Mouse (Mus musculus) lung, postnatal 36 days (tissue): Measurements from ENCODE around the gene Fbxo21.

Source experiments
- DNase-seq: peaks from one replicate; pipeline ENCODE4 v3.0.0; 2022; ENCODE audit warnings: mixed read lengths

The Fbxo21 gene

DNA sequence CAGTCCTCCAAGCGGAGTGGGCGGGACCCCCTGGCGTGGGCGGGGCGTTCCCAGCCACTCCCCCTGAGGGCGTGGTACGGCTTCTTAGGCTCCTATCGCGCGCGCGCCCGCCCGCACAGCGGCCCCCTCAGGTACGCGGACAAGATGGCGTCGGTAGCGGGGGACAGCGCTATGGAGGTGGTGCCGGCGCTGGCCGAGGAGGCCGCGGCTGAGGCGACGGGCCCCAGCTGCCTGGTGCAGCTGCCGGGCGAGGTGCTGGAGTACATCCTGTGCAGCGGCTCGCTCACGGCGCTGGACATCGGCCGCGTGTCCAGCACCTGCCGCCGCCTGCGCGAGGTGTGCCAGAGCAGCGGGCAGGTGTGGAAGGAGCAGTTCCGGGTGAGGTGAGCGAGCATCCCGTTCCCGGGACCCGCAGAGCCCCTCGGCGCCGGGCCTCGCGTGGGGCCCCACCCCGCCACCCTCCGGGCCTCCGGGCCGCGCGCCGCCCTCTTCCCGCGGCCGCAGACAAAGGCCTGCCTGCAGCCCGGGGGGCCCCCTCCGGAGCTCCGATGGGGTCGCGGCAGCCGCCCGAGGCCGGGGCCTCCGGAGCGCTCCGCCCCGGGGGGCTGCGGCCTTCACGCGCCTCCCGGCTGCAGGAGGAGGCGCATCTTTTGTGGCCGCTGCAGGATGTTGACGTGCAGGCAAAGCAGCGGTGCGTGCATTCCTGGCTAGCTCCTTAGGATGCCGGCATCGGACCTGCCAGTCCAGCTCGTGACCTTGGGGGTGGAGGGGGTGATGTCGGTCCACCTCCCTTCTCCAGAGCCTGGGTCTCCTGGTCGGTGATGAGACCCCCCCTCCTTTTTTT, at the start of gene Fbxo21:
Gene Fbxo21 (plus strand): TSS at position 74 of the 844 bp plus-strand sequence.
- DNase-seq = peak; percentile 99

DNA sequence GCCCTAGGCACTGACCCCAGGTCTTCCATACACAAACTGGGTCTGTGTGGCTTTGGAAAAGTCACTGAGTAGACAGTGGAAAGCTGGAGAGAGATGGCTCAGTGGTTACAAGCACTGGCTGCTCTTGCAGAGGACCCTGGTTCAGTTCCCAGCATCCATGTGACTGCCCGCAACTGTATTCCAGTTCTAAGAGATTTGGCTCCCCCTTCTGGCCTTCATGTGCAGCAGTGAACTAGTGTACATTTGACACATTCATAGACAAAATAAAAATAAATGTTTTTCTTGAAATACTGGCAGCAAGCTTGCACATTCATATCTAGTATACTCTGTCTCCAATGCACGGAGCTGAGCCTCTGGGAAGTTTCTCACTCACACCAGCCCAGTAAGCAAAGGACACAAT, 48.0 kb upstream of the Fbxo21 start:
- DNase-seq = no peak

DNA sequence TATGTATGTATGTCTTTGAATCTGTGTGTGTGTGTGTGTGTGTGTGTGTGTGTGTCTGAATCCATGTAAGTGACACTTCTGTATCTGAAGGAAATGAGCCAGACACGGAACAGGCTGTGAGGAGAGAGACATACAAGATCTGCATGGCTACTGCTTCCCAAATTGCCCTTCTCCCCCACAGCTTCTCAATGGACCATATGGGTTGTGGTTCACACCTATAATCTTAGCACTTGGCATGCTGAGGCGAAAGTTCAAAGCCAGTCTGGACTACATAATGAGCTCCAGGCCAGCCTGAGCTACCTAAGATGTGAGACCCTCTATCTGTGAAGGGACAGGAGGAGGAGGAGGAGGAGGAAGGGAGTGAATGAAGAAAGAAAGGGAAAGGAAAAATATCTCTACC, 44.3 kb upstream of the Fbxo21 start:
- DNase-seq = no peak

DNA sequence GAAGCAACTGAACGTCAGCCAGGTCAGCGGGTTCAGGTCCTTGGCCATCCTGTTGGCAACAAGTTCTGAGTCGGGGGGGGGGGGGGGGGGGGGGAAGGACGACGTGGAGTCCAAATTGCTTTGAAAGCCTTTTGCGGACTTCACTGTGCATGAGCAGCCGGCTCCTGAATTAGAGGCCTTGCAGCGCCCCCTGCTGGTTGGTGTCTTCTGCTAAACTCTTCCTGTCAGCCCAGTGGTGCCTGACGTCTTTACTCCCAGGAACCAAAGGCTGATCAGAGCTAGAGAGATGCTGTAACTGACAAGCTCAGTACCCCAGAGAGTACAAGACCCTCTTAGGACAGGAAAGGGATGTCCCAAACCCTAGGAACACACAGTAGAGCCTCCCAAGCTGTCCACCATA, 43.7 kb upstream of the Fbxo21 start:
- DNase-seq = peak; percentile 83

DNA sequence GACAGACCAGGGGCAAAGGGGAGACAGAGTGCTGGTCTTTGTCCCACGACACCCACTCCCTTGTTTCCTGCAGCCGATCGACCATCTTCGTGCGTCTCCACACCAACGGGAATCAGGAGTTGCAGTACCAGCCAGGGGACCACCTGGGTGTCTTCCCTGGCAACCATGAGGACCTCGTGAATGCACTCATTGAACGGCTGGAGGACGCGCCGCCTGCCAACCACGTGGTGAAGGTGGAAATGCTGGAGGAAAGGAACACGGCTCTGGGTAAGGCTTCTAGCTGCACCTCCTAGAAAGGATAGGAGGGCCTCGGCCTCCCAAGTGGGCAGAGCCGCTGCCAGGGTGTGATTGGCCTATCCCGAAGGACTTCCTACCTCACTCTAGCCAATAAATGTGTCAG, 40.2 kb upstream of the Fbxo21 start:
- DNase-seq = no peak

- no peak for DNase-seq
Measured at GRCm38 (mm10) chr5:117937186-117937585, 39.3 kb upstream of the Fbxo21 start.

DNA sequence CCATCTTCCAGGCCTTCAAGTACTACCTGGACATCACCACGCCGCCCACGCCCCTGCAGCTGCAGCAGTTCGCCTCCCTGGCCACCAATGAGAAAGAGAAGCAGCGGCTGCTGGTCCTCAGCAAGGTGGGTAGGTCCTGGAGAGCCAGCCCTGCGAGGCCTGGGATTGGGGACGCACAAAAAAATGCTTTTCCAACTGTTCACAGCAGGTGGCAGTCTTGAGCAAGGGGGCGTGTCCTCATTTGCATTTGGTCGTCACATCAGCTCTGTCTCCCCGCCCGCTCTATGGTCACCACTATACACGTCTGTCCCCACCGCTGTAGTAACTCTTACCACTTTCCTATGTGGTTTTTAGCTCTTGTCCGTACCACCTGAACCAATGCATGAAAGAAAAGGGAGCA, 38.3 kb upstream of the Fbxo21 start:
- DNase-seq = peak; percentile 71

GRCm38 (mm10) chr5:117939402-117939801, 37.1 kb upstream of the Fbxo21 start:
- DNase-seq = no peak

DNA sequence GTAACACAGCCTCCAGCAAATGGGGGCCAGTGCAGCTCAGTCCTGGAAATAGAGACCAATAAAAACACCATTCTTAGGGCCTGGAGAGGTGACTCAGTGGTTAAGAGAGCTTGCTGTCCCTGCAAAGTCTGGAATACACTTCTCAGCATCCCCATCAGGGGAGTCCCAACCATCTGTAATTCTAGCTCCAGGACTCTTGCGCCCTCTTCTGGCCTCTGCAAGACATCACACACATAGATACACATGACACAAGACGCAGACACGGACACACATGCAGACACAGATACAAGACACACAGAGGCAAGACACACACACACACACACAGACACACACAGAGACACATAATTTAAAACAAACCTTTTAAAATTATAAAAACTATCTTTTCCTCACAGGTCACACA, 35.0 kb upstream of the Fbxo21 start:
- DNase-seq = no peak

DNA sequence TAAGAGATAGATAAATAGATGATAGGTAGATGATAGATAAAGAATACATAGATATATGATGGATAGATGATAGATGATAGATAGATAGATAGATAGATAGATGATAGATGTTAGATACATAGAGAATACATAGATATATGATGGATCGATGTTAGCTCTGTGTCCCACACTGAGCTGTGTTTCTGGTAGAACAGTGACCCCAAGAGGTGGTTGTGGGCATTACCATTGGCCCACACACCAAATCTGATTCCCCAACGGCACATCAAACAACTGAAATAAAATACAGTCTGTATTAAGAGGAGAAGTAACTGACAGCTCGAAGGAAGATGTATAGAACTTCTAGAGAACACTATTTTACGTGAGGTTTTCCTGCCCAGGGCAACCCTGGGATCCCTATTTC, 29.9 kb upstream of the Fbxo21 start:
- DNase-seq = peak; percentile 58

DNA sequence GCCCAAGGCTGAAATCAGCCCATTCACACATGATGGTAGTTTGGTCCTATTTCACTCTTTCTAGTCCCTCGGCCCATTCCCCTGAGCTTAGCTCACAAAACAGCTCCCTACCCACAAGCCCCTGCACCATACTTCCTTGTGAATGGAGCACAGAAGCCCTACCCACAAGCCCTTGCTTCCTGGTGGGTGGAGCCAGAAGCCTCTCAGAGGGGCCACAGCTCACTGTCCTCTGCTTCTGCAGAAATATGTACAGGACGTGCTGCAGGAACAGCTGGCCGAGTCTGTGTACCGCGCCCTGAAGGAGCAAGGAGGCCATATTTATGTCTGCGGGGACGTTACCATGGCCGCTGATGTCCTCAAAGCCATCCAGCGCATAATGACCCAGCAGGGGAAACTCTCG, 27.1 kb upstream of the Fbxo21 start:
- no peak for DNase-seq

DNA sequence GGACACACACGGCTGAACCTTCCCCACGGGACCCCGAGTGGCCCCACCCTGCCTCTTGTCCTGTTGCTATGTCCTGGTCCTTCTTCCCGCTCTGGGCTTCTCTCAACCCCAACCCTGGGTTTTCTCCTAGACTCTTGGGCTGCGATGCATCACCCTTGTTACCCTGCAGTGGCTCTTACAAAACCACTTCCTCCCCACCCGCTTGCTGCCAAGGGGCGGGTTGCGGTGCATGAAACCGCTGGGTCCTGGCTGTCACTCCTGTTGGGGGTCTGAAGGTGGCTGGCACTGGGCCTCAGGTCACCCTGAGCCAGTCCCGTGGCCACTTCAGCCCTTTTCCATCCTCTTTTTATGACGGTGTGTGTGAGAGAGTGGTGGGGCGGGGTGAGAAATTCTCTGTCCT, 22.6 kb upstream of the Fbxo21 start:
- no peak for DNase-seq

- no peak for DNase-seq
Measured at GRCm38 (mm10) chr5:117954429-117954828, 22.1 kb upstream of the Fbxo21 start.

- peak; percentile 45 for DNase-seq
Measured at GRCm38 (mm10) chr5:117955675-117956420, 20.7 kb upstream of the Fbxo21 start.

GRCm38 (mm10) chr5:117964750-117965149, 11.8 kb upstream of the Fbxo21 start:
- no peak for DNase-seq

GRCm38 (mm10) chr5:117966956-117967355, 9.6 kb upstream of the Fbxo21 start:
- no peak for DNase-seq

GRCm38 (mm10) chr5:117967659-117968069, 8.9 kb upstream of the Fbxo21 start:
- DNase-seq = no peak

DNA sequence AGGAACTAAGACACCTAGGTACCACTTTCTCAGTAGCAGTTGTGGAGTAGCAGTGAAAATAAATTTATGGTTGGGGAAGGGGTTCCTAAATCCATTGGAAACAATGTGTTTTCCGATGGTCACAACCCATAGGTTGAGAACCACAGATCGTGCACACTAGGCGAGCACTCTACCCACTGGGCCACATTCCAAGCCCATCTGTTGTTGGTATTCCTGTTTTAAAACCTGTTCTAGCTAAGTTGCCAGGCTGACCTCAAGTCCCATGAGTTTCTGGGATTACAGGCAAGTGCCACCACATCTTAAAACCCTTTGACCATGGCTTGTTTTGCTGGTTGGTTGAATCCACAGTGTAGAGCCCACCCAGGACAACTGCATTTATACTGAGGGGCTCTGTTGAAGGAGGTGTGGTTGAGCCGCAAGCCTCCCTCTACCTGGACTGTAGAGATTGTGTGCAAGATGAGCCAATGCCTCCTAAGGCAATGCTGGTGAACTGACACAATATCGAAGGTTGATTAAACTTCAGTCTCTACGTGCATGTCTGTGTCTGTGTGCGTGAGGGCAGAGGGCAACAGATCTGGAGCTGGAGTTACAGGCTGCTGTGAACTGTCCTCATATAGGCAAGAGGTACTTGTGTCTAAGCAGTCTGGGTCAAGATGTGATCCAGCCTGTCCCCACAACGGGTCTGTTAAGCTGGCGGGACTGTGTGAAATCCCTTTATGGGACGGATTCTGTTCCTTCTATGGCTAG, 6.7 kb upstream of the Fbxo21 start:
- no peak for DNase-seq

- no peak for DNase-seq
Measured at GRCm38 (mm10) chr5:117976263-117976656, 270 bp upstream of the Fbxo21 start.

DNA sequence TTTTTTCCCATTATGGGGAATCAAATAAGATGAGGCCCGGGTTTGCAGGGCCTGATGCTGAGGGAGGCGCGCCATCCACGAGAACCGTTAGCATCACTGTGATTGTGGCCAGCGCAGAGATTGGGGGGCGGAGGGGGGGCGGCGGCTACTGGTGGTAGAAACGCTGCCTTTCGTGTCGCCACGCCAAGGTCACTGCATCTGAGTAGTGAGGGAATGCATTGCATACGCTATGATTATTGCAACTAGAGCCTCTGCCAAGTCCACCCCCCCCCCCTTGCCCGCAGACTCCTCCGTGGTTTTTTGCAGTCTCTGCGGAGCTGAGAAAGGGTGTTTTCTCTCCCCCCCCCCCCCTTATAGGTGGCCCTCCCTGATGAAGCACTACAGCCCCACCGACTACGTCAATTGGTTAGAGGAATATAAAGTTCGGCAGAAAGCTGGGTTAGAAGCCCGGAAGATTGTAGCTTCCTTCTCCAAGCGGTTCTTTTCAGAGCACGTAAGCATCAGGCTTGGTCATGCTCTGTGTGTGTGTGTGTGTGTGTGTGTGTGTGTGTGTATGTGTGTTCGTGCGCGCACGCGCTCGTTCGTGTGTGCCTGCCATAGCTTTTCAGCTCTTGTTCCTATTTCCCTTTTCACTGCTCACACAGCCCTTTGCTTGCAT, 1.1 kb downstream of the Fbxo21 start:
- peak; percentile 26 for DNase-seq

DNA sequence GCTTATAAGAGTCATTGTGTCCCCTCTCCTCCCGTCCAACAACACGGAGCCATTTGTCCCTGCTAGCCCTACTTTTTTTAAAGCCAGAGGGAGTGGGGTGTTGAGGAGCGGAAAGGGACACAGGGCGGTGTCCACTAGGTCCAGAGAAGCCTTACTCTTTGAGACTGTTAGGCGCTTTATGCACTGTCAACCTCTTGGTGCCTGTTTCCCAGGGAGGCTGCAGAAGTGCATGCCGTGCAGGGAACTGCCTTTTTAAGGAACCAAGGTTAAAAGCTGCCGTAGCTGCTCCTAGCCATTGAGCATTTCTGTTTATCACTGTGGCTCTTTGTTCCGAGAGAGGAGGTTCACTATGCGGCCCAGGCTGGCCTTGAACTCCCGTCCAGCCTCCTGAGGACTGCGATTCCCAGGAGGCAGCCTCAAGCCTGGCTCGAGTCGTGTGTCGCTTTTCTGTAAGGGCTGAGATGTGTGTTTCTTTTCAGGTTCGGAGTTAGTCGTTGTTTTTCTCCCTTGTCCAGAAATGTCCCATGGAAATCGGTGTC, 1.7 kb downstream of the Fbxo21 start:
- DNase-seq = no peak

GRCm38 (mm10) chr5:117979082-117979481, 2.6 kb downstream of the Fbxo21 start:
- DNase-seq = no peak

- DNase-seq = peak; percentile 21
Measured at GRCm38 (mm10) chr5:117980921-117981320, 4.4 kb downstream of the Fbxo21 start.
